Mouse (Mus musculus) midbrain, embryonic 15.5 days (tissue): ENCODE measurements around the gene Id2. TPM values are rescaled to one million over a fixed set of nuclear protein-coding genes. Genes with fewer than 3 reads are reported as not detected.

Source experiments
- ATAC-seq: fragments of 200-750 bp; cut with Nextera tagmentation; replicated peaks from 2 replicates; pipeline ENCODE4 v1.8.0; 2017; ENCODE audit warnings: moderate TSS enrichment
- H3K27ac ChIP-seq: fragments of 300-500 bp; sonication (generic); 2 replicates; pipeline ENCODE4 v1.5.1; 2015; ENCODE audit warnings: mild to moderate bottlenecking, inconsistent platforms
- H3K27me3 ChIP-seq: fragments of 300-500 bp; sonication (generic); replicated peaks from 2 replicates; pipeline ENCODE4 v1.6.1; 2015; ENCODE audit warnings: inconsistent platforms
- H3K36me3 ChIP-seq: fragments of 300-500 bp; sonication (generic); replicated peaks from 2 replicates; pipeline ENCODE4 v1.6.1; 2015; ENCODE audit warnings: inconsistent platforms
- H3K4me1 ChIP-seq: fragments of 300-500 bp; sonication (generic); 2 replicates; pipeline ENCODE4 v1.6.1; 2015; ENCODE audit warnings: inconsistent platforms
- H3K4me2 ChIP-seq: fragments of 300-500 bp; sonication (generic); 2 replicates; pipeline ENCODE4 v1.6.1; 2015; ENCODE audit warnings: inconsistent platforms, mild to moderate bottlenecking, moderate library complexity
- H3K4me3 ChIP-seq: fragments of 300-500 bp; sonication (generic); 2 replicates; pipeline ENCODE4 v1.5.1; 2015; ENCODE audit warnings: mild to moderate bottlenecking, inconsistent platforms
- H3K9ac ChIP-seq: fragments of 300-500 bp; sonication (generic); 2 replicates; pipeline ENCODE4 v1.6.1; 2015; ENCODE audit warnings: mild to moderate bottlenecking, inconsistent platforms
- H3K9me3 ChIP-seq: fragments of 300-500 bp; sonication (generic); 2 replicates; pipeline ENCODE4 v1.6.1; 2016; ENCODE audit warnings: inconsistent platforms
- WGBS: fragments of 180-500 bp; shearing (Covaris S2); methylation state at CpG from one replicate; pipeline ENCODE4 v1.1.7; 2015; ENCODE audit warnings: mixed read lengths; 5-methylcytosine and 5-hydroxymethylcytosine counted together
- polyA plus RNA-seq: library from polyadenylated mRNA; unstranded; fragments of >200 nt; fragmentation: Nextera tagmentation; extraction: Ambion mirVana; gene quantifications from 2 replicates; pipeline ENCODE4 v1.2.1, GENCODE M21; 2015

Gene Id2
- polyA plus RNA-seq, 1 experiment from 2014 or later = 138 TPM

GRCm38 (mm10) chr12:25060901-25061300 lies 36.0 kb downstream of the Id2 start:
- 0 out of 2 replicates have a peak, but pooled peaks have one; percentile 19 for ATAC-seq
- Histone ChIP-seq H3K27ac (no peak overlapping the region), H3K36me3 (peaks cover 24% of the 10 kb centered on the region; the same call in 1 of the 2 replicates), H3K9ac (no peak overlapping the region), H3K4me2 (no peak overlapping the region), H3K27me3 (no peaks in the 10 kb centered on the region), H3K4me1 (no peaks in the 10 kb centered on the region), H3K9me3 (no peaks in the 10 kb centered on the region), H3K4me3 (no peak overlapping the region)
- 66% methylated on average over 7 of the region's 7 CpGs for WGBS

- no peak for ATAC-seq
- 68% methylated on average over 9 of the region's 9 CpGs for WGBS
These were observed 37.3 kb downstream of the Id2 start for GRCm38 (mm10) chr12:25059487-25060200.

GRCm38 (mm10) chr12:25054963-25055362 lies 42.0 kb downstream of the Id2 start:
- H3K4me2 ChIP-seq = no peak overlapping the region
- ATAC-seq = 0 out of 2 replicates have a peak, but pooled peaks have one; percentile 32
- no peaks in the 10 kb centered on the region for H3K27me3 ChIP-seq
- WGBS = 55% methylated on average over 4 of the region's 4 CpGs
- no peak overlapping the region for H3K4me3 ChIP-seq
- no peak overlapping the region for H3K27ac ChIP-seq
- H3K9me3 ChIP-seq = no peaks in the 10 kb centered on the region
- H3K36me3 ChIP-seq = peaks cover 58% of the 10 kb centered on the region
- no peaks in the 10 kb centered on the region for H3K4me1 ChIP-seq
- H3K9ac ChIP-seq = no peak overlapping the region

More at GRCm38 (mm10) chr12:25059487-25060200, 37.3 kb downstream of the Id2 start:
- Histone ChIP-seq H3K9me3 (no peaks in the 10 kb centered on the region), H3K4me1 (no peaks in the 10 kb centered on the region), H3K27ac (no peak overlapping the region), H3K9ac (no peak overlapping the region), H3K4me3 (no peak overlapping the region), H3K4me2 (no peak overlapping the region), H3K27me3 (no peaks in the 10 kb centered on the region), H3K36me3 (peaks cover 33% of the 10 kb centered on the region)

GRCm38 (mm10) chr12:25054511-25054910 lies 42.4 kb downstream of the Id2 start:
- Histone ChIP-seq H3K4me1 (no peaks in the 10 kb centered on the region), H3K9ac (no peak overlapping the region), H3K36me3 (peaks cover 58% of the 10 kb centered on the region), H3K27me3 (no peaks in the 10 kb centered on the region), H3K9me3 (no peaks in the 10 kb centered on the region), H3K27ac (peak overlapping the region; percentile 25; the same call in 1 of the 2 replicates), H3K4me3 (no peak overlapping the region), H3K4me2 (no peak overlapping the region)
- peak; percentile 16; the same call in 1 of the 2 replicates for ATAC-seq
- WGBS = 81% methylated on average over 7 of the region's 7 CpGs

- Histone ChIP-seq H3K9ac (no peak overlapping the region), H3K9me3 (no peaks in the 10 kb centered on the region), H3K36me3 (peaks cover 22% of the 10 kb centered on the region), H3K27me3 (no peaks in the 10 kb centered on the region), H3K4me2 (no peak overlapping the region), H3K4me1 (no peaks in the 10 kb centered on the region), H3K4me3 (no peak overlapping the region), H3K27ac (no peak overlapping the region)
- ATAC-seq = no peak
- WGBS = 74% methylated on average over 5 of the region's 5 CpGs
These were observed 47.7 kb downstream of the Id2 start for GRCm38 (mm10) chr12:25049253-25049652.

- WGBS = 92% methylated on average over 4 of the region's 4 CpGs
- Histone ChIP-seq H3K9me3 (no peaks in the 10 kb centered on the region), H3K4me1 (no peaks in the 10 kb centered on the region), H3K4me3 (no peak overlapping the region), H3K4me2 (no peak overlapping the region), H3K27me3 (no peaks in the 10 kb centered on the region), H3K36me3 (no peaks in the 10 kb centered on the region; the same call in 1 of the 2 replicates), H3K9ac (no peak overlapping the region), H3K27ac (no peak overlapping the region)
- no peak for ATAC-seq
These were observed 52.4 kb downstream of the Id2 start for GRCm38 (mm10) chr12:25044579-25044978.

- H3K4me2 ChIP-seq = no peak overlapping the region
- no peak overlapping the region for H3K9ac ChIP-seq
- H3K4me3 ChIP-seq = no peak overlapping the region
- no peaks in the 10 kb centered on the region for H3K4me1 ChIP-seq
- no peaks in the 10 kb centered on the region for H3K27me3 ChIP-seq
- no peaks in the 10 kb centered on the region for H3K9me3 ChIP-seq
- H3K36me3 ChIP-seq = no peaks in the 10 kb centered on the region; the same call in 1 of the 2 replicates
- no peak for ATAC-seq
- WGBS = 90% methylated on average over 2 of the region's 2 CpGs
- no peak overlapping the region for H3K27ac ChIP-seq
These were observed 52.9 kb downstream of the Id2 start for GRCm38 (mm10) chr12:25044056-25044455.

Other genes with a start within 250 kb of the Id2 start
- gene Kidins220, start 122.2 kb downstream of the Id2 start, polyA plus RNA-seq = 162 and 180 TPM in 2 replicates